Mouse (Mus musculus): ENCODE results near the gene Ildr1. TPM values are rescaled to one million over a fixed set of nuclear protein-coding genes. Genes with fewer than 3 reads are reported as not detected.

The Ildr1 gene
- total RNA-seq (2021) (not detected), polyA plus RNA-seq (2012; rRNA removed) (not detected in 2 replicates)
- long read RNA-seq, result 0 reads

DNA sequence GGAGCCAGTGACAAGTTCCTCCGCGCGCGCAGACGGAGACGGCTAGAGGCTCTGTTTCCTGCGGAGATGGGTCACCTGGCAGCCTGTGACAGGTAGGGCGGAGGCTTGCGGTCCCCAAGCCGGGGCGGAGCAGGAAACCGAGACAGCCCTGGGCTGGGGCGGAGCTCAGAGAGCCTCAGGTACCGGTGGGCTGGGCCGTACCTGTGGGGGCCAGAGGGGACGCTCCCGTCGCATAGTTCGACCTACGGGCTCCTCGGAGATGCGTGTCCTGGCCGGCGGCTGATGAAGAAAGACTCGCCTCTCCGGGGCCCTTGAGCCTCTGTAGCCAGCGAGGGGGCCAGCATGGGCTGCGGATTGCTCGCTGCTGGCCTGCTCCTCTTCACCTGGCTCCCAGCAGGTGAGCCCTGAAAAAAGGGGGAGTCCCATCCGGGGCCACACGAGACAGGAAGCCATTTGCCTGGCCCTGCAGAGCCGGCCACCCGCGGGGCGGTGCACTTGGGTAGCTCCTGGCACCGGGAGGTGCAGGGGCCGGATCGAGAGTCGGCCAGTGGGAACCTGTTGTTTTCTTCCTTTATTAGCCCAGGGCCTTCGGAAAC is at the start of gene Ildr1:
Gene Ildr1 (plus strand): TSS at position 161 of the 596 bp plus-strand sequence.
- no peak for DNase-seq

DNA sequence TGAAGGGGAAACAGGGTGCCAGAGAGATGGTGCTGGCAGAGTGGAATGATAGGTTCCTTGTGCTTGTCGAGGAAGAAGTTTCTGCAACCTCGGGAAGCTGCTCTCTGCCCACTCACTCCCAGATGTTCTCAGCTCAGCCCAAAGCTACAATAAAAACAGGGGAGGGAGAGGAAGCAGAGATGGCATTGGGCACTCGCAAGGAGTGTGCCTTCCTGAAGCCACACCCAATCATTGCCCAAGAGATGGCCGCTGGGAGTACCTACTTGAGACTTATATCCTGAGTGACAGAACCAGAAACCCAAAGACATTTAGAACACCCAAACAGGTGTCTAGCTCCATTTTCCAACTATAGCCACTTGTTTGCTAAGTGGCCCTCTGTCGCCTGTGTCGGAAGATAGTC is 48.7 kb upstream of the Ildr1 start:
- no peak for DNase-seq

DNA sequence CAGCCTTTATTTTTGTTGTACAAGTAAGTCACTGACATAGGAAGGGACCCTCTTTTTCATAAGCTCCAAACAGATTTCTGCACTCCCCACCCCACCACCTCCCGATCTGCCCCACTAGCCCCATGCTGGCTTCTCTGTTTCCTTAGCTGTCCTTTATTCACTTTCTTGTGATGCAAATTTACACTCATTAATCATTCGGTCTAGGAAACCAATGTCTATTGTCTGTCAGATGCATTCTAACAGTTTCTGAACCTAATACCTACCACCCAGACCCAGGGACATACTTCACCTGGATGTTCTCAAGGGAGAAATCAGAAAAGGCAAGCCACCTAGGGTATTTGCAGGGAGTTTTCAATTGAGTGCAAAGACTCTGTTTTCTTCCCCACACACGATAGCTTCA is 44.5 kb upstream of the Ildr1 start:
- DNase-seq, result no peak

DNA sequence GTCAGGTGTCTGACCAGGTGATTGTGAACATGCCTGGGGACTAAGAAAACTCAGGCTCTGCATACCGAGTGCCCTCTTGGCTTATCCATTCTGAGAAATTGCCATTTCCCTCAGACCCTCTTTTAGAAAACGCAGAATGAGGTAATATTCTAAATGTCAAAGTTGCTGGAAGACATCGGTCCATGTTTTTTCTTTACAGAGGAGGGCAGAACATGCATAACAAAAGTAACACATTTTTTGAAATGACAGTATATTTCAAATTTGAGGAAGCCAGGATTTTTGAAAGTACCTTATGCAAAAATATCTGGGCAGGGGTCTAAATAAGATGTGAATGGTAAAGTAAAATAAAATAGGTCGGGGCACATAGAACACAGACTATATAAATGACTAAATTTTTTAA is 43.3 kb upstream of the Ildr1 start:
- DNase-seq, result no peak

DNA sequence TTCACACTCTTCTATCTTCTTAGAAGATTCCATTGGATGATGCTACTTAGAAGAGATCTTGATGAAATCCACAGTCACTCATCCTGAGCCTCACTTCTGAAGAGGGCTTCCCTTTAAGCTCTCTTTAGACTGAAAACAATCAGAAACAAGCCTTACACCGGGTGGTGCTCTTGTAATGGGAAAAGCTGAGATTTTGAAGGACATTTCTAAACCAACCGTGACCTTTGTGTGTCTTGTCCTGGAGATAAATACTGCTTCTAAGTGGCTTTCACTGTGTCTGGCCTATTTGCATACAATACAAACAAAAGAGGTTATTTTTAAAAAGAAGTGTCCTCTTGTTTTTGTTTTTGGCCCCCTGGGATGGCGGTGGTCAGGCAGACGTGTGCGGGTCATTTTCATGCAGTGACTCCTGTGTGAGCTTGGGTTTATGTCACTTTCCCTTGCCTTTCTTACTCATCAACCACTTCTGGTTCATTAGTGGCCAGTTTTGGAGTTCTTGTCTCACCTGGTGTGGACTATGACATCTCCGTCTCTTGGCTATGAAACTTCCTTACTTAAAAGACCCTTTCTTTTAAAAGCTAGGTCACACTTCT is 42.5 kb upstream of the Ildr1 start:
- DNase-seq, result no peak

DNA sequence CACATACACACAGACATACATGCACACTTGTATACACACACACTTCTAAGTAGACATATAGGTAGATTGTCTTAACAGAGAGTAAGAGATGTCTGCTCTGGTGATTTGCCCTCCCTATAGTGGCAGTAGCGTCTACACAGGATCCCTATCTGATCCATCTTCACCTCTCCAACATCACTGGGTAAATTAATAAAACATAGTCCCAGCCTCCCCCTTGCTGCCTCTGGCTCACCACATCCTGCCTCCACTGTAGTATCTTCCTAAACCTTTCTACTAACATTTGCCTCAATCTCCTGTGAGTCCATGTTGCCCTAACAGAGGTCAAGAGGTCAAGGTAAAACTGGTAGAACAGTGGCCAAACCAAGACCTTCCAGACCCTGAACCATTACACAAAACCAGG is 38.6 kb upstream of the Ildr1 start:
- no peak for DNase-seq

DNA sequence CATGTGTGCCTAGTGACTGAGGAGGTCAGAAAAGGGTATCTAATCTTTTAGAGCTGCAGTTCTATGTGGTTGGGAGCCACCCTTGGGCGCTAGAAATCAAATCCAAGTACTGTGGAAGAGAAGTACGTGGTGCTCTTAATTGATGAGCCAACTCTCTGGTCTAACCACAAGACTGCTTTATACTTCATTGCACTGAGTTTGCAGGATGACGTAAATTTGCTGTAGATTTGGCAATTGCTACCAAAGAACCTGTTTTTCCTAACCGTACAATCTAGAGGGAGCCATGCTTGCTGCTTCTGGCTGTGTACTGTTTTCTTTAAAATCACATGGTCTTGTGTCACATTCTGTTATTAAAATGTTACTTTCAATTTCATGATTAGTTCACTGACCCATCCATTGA is 37.9 kb upstream of the Ildr1 start:
- no peak for DNase-seq

DNA sequence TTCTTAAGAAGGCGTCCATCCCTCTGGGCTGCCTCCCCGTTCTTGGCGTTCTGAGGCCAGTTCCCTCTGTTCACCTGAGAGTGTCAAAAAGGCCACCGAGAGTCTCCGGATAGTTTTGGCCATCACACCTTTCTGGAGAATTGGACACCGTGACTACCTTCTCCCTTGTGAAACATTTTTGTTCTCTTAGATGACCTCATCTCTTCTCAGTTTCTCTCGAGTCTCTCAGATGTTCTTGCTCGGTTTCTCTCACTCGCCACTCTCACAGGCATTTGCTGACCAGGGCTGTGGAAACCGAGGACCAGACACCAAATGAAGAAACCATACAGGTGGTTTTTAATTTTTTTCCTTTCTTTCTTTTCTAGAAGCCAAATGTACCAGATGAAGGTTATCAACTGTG is 32.4 kb upstream of the Ildr1 start:
- no peak for DNase-seq

DNA sequence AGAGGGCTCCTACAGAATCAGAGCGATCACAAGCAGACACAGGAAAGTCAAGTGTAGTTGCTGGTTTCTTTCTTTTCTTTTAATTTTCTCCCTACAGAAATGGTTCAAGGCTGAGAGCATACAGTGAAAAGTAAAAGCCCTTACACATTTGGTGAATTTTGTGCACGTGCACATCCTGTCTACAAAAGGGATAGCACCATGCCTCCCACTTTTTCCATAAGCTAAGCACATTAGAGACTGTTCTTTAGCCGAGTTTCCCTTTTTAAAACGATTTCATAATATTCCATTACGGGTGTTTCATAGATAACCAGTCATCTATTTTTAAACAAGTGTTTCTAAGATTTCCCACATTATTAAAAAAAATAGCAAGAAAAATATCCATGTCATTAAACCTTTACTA is 30.3 kb upstream of the Ildr1 start:
- no peak for DNase-seq

DNA sequence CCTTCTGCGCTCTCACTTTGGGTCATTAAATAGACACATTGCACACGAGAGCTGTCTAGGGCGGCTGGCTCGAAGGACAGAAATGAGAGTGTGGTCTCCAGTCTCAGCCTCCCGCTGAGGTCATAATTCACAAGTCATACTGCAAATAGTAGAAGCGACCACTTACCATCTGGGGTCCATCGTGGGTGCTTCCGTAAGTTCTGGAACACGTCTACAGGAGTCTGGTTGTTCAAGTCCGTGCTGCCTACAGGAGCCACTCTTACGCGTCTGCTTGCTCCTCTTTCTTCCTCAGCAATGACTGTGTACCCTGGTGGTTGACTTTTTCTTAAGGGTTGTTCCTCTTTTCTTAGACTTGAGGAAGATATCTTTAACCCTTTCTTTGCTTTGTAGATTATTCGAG is 28.0 kb upstream of the Ildr1 start, which contains the start of gene Cd86:
Gene Cd86 (minus strand): TSS at position 300 of the 400 bp plus-strand sequence.
- DNase-seq, result no peak

DNA sequence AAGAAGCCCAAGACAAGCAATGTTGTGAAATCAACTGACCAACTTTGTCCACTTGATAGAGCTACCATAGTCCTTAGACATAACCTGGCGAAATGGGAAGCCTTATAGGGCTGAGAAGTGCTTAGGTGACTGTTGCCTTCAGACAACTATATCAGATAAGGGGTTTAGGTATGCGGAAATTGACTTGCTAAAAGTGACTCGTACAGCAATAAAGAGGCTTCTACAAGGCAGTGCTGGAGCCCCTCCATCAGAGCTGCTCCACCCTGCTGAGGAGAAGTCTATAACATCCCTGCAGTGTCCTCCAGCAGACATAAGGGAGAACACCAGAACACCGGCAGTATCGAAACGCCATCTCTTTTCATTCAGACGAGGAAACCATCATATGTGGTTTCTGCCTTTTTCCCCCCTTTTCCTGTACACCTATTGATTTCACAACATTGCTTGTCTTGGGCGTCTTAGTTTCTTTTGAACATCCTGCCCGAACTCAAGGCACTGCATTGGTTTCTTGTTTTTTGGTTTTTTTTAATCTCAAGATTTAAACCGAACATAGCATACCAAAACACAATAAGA is 27.2 kb upstream of the Ildr1 start:
- DNase-seq, result no peak

DNA sequence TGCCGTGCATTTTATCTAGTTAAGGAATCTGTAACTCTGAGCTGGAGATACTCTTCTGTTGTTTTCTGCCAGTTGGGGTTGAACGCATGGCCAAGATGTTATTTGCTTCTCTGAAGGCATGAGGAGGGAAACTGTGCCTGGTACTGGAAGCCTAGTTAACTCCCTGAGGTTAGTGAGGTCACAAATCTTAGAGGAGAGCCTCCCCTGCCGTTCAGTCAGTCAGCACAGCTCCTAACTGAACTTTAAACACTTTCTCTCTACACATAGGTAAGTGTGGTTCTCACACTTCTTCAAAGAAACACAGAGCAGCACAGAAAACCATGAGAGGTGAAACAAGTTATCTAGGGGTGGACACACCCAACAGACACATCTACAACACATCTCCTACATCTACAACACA is 23.2 kb upstream of the Ildr1 start:
- DNase-seq, result no peak

DNA sequence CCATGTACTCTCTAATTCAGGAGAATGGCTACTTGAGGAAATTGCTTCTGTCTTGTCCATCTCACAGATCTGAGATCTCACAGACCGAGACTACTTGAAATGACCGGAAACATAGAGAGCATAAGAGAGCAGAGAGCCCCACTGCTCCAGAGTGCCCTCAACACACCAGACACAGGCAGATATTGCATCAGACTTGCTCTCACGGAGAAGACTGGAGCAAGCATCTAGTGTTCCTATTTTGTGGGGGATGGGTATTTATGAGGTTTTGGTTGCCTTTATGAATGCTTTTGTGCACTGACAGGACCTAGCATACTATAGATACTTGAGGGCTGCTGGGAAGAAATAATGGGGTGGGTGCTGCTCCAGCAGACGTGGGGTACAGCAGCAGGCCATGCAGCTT is 20.6 kb upstream of the Ildr1 start:
- DNase-seq, result no peak

DNA sequence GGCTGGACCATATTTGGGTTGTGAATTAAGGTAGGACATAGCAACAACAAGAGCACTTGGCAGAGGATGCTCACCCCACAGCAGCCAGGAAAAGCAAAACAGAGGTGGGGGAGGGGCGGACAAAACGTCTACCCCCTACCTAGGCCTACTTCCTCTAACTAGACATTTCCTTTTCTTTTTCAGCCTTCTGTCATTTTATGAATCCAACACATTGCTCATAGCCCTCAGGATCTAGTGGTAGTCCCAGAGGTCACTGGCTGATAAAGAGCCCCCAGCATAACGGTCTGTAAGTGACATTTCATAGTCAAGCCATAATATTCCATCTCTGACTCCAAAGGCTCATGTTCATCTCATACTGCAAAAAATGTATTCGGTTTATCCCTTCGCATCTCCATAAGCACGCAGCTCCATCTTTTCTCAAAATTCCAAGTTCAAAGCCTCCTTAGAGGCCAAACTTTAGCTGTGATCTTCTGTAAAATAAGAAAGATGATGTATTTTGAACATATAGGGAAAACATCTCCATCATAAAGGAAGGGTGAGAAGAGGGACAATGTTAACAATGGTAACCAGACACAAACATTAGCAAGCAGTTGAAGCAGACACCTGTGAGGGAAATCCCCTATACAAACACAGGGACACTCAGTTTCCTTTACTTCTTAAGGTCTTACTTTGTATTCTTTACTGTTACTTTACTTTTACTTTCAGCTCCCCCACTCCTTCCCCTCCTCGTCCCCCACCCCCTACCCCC is 19.1 kb upstream of the Ildr1 start:
- DNase-seq, result no peak

DNA sequence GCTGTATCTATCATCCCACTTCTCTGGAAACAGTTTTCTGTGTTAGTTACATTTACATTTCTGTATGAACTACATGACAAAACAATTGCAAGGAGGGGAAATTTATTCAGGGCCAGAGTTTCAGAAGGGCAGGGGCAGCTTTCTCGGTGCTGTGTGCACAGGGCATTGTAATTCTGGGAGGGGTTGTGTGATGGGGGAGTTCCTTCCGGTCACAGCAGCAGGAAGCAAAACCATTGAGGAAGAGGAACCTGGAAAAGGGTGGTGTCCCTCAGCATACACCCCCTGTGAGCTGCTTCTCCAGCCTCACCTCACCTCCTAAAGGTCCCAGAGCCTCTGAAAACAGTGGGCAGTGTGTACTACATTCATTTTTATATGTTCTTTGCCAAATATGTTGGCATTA is 18.5 kb upstream of the Ildr1 start:
- no peak for DNase-seq

DNA sequence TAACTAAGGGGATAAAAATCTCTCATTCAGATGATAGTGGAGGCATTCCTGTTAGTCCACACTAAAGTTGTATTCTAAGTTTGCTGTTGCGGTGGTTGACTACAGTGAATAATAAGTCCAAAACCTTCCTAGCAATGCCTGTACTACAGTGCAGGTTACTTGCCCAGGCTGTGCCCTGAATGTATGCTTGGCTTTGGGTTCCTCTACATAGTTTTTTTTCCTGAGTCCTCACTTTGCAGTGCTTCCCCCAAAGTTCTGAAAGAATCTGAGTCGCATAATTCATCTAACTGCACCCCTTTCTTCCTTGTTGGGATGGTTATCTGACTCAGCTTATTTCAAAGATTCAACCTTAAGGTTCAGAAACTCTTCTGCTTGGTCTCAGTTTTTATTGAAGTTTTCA is 17.9 kb upstream of the Ildr1 start:
- no peak for DNase-seq

DNA sequence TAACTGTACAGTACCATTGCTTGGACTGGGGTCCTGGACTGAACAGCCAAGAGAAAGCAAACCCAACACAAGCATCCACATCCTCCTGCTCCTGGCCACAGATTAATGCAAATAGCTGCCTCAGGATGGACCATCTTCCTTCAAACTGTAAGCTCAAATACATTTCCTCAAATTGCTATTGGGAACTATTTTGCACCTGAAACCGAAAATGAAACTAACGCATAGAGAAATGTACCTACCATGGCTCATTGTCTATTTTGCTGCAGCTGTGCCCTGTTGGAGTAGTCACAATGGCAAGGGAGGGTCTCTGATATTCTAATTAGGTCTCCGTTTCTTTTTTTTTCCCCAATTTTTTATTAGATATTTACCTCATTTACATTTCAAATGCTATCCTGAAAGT is 11.9 kb upstream of the Ildr1 start:
- no peak for DNase-seq

DNA sequence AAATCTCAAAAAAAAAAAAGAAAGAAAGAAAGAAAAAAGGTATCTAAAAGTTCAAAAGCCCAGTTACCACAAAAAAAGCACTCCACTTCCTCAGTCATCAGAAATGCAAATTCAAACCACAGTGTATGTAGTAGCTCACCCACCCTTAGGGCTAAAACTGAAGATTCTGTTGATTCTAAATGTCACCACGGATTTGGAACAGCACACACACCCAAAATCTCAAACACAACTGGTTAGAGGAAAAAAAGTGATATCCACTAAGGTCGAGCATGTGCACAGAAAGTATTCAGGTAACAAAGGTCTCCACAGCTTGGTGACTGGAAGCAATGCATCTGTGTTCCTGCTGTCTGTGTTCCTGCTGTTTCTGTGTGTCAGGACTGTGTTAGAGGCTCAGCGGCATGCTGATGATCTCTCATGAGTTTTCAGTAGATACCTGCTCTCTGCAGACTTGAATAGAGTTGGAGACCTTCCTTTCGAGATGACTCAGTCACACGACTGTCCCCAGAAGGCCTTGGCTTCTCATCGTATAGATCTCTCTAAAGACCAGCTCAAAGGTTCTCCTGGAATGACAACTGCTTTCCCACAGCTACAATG is 9.4 kb upstream of the Ildr1 start:
- DNase-seq, result no peak

DNA sequence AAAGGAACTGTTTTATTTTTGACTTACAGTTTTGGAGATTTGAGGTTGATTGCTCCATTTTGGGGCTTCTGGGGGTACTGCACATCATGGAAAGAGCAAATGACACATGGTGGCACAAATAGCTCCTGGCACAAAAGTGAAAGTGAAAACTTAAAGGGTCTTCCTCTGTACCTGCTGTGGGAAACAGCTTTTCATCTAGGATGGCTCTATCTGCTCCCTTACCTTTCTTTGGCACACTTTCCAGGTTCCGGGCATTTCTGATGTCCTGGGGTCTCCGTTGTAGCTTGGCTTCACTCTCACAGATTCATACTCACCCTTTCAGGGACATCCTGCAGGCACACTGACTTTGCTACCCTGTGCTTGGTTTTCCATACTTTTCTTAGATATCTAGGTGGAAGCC is 5.7 kb upstream of the Ildr1 start:
- no peak for DNase-seq

DNA sequence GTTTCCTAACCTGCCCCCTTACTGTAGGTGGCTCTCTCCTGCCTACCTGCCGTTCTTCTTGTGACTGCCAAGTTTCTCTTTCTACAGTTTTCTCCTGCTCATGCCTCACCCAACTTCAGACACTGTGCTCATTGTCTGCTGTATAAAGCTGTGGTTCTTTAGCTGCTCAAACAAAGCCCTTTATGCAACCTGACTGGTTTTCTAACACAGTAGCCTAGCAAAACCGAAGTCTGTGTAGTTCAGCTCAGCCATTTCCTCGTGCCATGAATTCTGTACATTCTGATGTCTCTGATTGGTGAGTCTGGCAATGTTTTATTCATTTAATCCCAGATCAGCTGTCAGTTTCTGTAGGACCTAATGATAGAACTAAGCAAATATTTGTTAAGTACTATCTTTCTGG is 2.3 kb upstream of the Ildr1 start:
- no peak for DNase-seq

DNA sequence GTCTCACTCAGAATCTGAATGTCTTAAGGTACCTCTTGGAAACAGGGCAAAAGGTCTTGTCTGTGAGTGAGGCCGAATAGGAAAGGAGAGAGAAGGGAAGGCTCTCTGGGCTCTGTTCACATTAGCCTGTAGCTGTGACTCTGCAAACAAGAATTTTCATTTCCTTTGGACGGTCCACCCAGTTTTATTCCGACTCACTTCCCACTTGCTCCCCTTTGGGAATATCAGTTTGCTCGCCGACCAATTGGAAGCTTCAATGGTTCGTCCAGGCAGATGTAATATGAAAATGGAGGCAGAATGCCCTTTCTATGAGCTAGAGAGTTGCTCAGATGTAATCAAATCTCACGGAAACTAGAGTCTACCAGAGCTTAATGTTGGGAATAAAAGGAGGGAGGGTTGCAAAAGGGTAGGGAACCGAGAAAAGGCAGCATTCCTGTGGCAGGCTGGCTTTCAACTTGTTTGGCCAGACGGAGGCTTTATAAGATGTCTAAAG is 1.1 kb downstream of the Ildr1 start:
- DNase-seq, result no peak

DNA sequence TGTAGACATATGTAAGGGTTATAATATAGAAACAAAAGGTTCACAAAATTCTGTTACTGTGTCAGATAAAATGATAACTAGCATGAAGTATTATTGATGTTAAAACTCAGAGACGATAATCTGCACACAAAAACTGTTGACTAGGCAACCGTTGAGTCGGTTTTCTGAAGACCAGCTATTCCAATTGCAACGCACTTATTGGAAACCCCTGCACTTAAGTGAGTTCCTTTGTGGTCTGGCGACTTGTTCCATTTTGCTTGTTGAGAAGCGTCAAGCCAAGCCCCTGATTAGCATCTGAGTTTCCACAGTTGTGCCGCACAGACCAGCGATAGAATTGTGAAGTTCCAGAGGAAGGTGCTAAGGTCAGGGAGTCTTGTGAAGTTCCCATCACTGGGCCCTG is 3.6 kb downstream of the Ildr1 start:
- DNase-seq, result no peak

DNA sequence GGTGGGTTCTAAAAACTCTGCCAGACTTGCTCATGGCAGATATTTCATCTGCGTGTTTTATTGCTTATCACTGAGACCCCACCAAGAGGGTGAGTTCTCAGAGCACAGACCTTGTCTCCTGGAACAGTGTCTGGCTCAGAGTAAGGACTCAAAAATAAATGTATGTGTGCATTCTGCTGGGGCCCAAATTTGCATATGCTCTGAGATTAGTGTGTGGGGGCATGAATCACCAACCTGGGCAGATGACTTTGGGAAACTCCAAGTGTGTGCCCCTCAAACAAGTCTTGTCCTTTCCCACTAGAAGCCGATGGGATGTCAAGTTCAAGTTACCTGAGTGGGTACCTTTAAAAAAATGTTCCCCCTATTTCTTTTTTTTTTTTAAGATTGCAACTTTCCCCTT is 6.7 kb downstream of the Ildr1 start:
- no peak for DNase-seq
